Mouse (Mus musculus): Measurements from ENCODE around the gene Iah1. TPM values are rescaled to one million over a fixed set of nuclear protein-coding genes. Genes with fewer than 3 reads are reported as not detected.

Iah1 gene
- 1 to 10 TPM; 2.7 to 5.0 (median 3.7) TPM for total RNA-seq (2022)

DNA sequence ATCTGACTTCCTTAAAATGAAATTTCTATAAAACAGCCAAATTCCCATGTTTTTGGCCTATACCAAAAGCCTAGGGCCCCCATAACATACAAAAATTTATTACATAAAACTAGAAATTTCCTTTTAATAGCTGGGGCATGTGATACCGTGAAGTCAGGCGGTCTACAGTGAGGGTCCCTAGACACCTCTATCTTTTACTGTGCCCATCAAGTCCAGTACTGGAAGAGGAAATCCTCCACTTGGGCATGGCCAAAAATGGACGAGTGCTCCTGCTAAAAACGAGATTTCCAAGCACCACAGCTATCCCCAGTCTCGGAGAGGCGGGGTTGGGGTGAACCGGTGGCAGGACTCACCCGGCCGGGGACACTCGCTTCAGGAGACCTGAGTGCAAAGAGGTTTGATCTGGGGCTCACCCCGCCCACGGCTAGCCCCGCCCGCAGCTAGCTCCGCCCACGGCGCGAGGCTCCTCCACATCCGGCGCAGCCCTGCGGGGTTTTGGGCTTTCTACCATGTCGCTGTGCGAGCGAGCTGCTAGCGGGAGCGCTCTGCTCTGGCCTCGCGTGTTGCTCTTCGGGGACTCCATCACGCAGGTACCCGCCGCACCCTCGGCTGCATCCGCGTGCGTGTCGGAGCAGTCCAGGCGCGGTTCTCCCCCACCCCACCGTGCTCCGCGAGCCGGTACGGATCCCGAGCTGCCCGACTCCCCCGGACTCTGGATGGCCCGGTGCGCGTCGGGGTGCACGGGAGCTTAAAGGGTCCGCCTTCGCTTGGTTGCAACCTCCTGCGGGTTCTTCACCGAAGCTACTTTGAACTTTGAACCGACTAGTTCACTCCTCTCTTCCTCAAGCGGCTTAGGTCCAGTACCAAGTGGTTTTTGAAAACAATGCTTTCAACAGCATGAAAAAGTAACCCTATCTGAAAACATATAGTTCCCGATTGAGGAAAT, at the start of gene Iah1:
Gene Iah1 (plus strand): TSS at position 467 of the 946 bp plus-strand sequence.
- peak; percentile 53 to 62 for DNase-seq (ENCODE audit: low spot score in 2 of 2)

DNA sequence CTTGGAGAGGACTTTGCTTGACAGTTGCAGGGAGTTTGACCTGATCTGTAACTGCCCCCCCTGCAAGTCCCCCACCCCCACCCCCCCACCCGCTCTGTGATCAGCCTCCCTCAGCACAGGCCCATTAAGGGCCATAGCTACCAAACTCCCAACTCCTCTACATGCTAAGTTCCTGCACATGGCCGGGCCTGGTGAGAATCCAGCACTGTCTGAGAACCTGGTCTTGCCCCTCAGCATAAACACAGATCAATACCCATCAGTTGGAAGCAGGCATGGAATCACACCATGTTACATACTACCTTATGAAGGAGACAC, 49.4 kb upstream of the Iah1 start:
- DNase-seq (ENCODE audit: low spot score in 2 of 2): no peak

GRCm38 (mm10) chr12:21268083-21268616, 48.0 kb upstream of the Iah1 start:
- no peak for DNase-seq (ENCODE audit: low spot score in 2 of 2)

- no peak for DNase-seq (ENCODE audit: low spot score in 2 of 2)
These were observed 41.7 kb upstream of the Iah1 start for GRCm38 (mm10) chr12:21274446-21274845.

DNA sequence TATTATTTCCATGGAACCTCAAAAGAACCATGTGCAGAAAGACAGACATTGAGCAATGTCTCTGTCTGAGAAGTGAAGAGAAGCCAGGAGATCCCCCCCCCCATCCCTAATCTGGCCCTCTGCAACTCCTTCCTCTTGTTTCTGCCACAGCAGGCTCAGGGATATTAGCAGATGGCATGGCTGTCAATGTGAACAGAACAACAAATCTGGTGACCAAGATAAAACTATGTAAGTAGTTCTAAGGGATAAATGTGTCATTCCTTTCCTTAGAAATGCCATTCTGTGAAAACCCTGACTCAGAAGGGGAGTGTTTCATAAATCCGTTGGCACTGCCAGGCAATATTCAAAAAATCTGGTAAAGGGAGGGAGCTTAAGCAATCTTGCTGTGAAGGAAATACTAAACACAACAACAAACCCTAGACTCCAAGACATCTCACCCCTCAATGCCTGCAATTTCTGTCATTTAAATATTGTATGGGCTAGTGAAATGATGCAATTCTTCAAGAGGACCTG, 38.8 kb upstream of the Iah1 start:
- DNase-seq (ENCODE audit: low spot score in 2 of 2): no peak

DNA sequence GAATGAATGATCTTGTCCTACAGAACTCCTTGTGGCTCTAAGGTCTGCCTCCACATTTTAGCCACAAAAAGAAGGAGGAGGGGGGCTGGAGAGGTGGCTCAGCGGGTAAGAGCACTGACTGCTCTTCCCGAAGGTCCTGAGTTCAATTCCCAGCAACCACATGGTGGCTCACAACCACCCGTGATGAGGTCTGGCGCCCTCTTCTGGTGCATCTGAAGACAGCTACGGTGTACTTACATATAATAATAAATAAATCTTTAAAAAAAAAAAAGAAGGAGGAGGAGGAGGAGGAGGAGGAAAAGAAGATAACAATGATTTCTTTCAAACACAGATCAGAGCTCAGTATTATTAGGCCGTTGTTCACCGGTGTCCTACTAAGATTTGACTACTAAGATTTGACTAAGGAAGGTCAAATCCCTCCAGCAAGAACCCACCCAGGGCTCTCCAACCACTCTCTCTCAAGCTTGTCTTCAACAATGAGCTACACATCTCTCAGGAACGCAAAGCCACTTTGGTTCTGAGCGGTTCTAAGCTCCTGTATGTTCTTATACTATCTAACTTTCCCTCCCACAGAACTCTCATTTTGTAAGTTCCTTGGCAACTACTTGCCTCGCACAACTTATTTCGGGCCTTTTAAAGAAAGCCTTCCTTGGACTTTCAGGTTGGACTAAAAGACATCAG, 31.3 kb upstream of the Iah1 start, which contains the start of gene Cpsf3:
Gene Cpsf3 (plus strand): TSS at position 631 of the 681 bp plus-strand sequence.
- DNase-seq (ENCODE audit: low spot score in 2 of 2): no peak

GRCm38 (mm10) chr12:21285508-21286242, 30.5 kb upstream of the Iah1 start:
- DNase-seq (ENCODE audit: low spot score in 2 of 2): no peak

- peak; percentile 98 to 99 for DNase-seq (ENCODE audit: low spot score in 2 of 2)
These were observed 30.0 kb upstream of the Iah1 start, which contains the start of gene Itgb1bp1 for GRCm38 (mm10) chr12:21286243-21286622. Gene Itgb1bp1, minus strand, starts transcription at chr12:21286284.

- no peak for DNase-seq (ENCODE audit: low spot score in 2 of 2)
These were observed 29.2 kb upstream of the Iah1 start for GRCm38 (mm10) chr12:21286712-21287650.

DNA sequence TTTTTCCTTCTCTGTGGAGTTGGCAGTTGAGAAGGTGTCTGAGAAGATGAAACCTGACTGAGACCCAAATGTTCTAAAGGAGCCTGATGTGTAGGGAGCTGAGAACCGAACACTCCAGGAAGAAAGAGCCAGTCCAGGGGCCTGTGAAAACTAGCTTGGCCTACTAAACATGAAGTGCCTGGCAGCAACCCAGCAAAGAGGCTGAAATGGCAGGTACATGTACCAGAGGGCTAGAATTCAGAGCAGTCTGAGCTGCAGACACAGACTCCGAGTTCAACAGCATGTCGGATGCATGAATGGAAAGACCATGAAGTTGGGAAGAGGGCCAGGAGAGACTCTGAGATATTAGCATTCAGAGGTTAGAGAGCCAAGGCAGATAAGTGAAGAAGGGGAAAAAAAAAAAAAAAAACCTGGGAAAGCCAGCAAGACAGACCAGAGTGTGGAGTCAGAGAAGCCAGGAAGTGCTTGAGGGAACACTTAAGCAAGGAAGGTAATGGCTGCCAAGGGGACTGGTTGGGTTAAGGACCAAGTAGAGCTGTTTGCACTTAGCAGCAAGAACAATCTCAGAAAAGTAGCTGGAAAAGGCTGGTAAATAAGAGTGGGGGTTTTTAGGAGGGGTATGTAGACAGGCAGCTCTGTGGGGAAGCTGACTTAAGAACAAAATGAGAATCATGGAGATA, 27.3 kb upstream of the Iah1 start:
- no peak for DNase-seq (ENCODE audit: low spot score in 2 of 2)

DNA sequence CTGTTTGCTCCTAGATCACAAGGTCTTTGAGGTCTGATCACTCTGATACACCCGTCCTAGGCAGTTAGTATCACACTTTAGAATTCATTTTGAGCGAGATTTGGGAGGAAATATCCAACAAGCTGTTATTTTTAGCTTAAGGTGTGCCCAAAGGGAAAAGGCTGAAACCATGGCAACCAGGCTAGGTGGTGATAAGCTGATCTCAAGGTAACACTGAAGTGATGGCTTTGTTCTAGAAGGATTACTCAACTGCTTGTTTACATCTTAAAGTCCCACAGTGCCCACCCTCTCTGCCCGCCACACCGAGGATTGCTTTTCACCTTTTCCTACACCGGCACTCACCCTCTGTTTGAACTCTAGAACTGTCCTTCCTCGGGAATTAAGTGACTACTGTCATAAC, 26.5 kb upstream of the Iah1 start:
- no peak for DNase-seq (ENCODE audit: low spot score in 2 of 2)

DNA sequence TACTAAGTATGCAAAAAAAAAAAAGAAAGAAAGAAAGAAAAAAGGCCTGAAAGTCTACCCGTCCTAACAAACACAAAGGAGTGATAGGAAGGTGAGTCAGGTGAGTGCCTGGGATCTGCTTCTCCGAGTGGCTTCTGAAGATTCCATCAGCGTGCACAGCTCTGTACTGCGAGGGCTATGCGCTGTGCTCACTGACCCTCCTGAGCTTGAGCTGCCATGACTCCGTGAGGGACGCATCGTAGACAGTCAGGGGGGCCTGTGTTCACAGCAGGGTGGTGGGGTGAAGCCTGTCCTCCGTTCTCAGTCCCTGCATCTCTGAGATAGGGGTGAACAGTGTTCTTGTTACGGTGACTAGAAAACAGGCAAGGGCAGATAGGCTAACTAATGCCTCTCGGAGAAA, 17.3 kb upstream of the Iah1 start:
- DNase-seq (ENCODE audit: low spot score in 2 of 2): no peak

DNA sequence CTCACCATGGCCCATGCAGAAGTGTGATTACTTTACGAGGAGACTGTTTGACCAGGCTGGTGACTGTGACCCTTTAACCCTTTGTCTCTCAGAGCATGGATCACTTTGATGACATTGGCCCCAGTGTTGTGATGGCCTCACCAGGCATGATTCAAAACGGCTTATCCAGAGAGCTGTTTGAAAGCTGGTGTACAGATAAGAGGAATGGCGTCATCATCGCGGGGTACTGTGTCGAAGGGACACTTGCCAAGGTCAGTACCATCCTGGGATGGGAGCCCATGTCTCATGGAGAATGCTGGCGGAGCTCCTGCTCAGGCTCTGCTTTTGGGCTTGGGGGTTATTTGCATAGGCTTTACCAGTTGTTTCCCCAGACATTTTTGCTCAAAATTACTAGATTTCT, 14.9 kb upstream of the Iah1 start:
- no peak for DNase-seq (ENCODE audit: low spot score in 2 of 2)

DNA sequence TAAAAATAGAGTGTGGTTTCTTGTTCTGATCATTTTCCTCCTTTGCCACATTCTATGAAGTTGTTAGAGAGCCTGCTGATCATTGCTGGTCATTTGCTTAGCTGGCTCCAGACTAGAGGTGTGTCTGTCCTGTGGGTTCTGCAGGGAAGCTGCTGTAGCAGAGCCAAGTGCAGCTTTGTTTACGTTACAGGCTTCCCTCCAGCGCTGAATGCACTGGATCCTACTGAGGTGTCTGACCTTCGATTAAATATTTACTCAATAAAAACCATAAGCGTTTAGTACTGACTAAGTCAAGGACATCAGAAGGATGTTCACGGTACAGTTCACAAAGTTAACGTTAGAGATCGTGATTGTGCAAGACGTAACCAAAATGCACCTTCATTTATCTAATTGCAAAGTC, 14.3 kb upstream of the Iah1 start:
- DNase-seq (ENCODE audit: low spot score in 2 of 2): no peak

DNA sequence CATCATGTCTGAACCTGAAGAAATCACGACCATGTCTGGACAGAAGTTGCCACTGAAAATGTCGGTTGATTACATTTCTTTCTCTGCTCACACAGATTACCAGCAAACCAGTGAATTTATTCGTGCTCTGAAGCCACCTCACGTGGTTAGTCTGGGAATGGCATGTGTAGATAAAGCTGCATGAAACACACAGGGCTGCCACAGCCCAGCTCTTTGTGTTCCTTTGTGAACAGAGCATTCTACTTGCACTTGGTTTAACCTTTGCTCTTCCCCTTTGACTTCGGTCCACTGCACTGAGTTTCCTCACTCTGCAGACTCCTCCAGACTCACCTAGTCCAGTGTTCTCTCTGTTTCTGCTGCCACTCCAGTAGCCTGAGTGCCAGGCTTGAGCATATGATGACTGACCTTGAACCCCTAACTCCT, 13.8 kb upstream of the Iah1 start:
- no peak for DNase-seq (ENCODE audit: low spot score in 2 of 2)

GRCm38 (mm10) chr12:21305741-21306140, 10.4 kb upstream of the Iah1 start:
- DNase-seq (ENCODE audit: low spot score in 2 of 2): no peak

DNA sequence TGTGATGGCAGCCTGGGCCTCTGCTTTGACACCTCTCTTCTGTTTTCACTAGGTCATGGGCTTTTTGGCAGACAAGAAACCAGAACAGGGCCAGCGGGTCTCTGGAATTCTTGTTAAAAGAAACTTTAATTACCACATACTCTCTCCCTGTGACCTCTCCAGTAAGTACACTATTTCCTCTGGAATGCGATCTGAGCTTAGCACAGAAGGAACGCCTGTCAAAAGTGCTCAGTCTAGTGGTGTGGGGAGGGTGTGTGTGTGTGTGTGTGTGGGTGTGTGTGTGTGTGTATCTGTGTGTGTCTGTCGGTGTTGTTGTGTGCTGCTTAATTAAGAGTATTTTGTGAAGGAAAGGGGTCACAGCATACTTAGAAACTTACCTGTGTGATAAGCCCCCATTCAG, 9.5 kb upstream of the Iah1 start:
- no peak for DNase-seq (ENCODE audit: low spot score in 2 of 2)

DNA sequence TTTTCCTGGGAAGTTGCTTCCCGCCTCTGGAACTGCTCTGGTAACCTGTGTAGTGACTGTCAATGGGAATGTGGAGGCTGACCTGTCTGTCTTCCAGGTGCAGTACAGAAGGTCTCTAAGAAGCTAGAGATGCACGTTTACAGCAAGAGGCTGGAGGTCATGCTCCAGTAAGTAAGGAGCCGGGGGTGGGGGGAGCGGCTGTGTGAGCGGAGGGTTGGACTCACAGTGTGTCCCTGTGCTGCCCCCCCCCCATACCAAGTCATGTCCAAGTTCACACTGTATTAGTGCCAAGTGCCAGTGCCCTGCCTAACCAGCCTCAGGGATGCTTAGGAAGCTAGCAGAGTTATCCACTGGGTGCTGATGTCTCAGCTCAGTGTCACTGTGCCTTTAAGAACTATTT, 4.0 kb upstream of the Iah1 start:
- no peak for DNase-seq (ENCODE audit: low spot score in 2 of 2)

GRCm38 (mm10) chr12:21316869-21317265, 678 bp downstream of the Iah1 start:
- peak in 1 of 2 experiments; percentile 11 for DNase-seq (ENCODE audit: low spot score in 2 of 2)

Measured in gastrocnemius, adult 8-10 months (tissue).